Mouse (Mus musculus) hindbrain, embryonic 14.5 days (tissue): ENCODE data around the gene Cyp51. TPM values are rescaled to one million over a fixed set of nuclear protein-coding genes. Genes with fewer than 3 reads are reported as not detected.

Source experiments
- ATAC-seq: fragments of 200-750 bp; cut with Nextera tagmentation; 2 replicates; pipeline ENCODE4 v1.8.0; 2017; ENCODE audit warnings: moderate number of reproducible peaks, mild to moderate bottlenecking, moderate TSS enrichment, moderate library complexity; ENCODE audit not compliant: low FRiP score
- DNase-seq: peaks from one replicate; pipeline ENCODE4 v3.0.0-alpha.2; 2015; ENCODE audit warnings: low spot score
- H3K27ac ChIP-seq: fragments of 300-500 bp; sonication (generic); 2 replicates; pipeline ENCODE4 v1.5.1; 2014; ENCODE audit warnings: mild to moderate bottlenecking, moderate library complexity
- H3K27me3 ChIP-seq: fragments of 300-500 bp; sonication (generic); 2 replicates; pipeline ENCODE4 v1.6.1; 2014; ENCODE audit warnings: mild to moderate bottlenecking, low read length, mixed read lengths; ENCODE audit not compliant: control insufficient read depth, insufficient read depth
- H3K36me3 ChIP-seq: fragments of 300-500 bp; sonication (generic); replicated peaks from 2 replicates; pipeline ENCODE4 v1.6.1; 2014; ENCODE audit not compliant: control insufficient read depth, insufficient read depth
- H3K4me1 ChIP-seq: fragments of 300-500 bp; sonication (generic); replicated peaks from 2 replicates; pipeline ENCODE4 v1.6.1; 2014; ENCODE audit warnings: antibody characterized with exemption, low read length, mixed read lengths; ENCODE audit not compliant: control insufficient read depth, insufficient read depth
- H3K4me2 ChIP-seq: fragments of 300-500 bp; sonication (generic); replicated peaks from 2 replicates; pipeline ENCODE4 v1.6.1; 2014; ENCODE audit warnings: mild to moderate bottlenecking, moderate library complexity
- H3K4me3 ChIP-seq: fragments of 300-500 bp; sonication (generic); replicated peaks from 2 replicates; pipeline ENCODE4 v1.5.1; 2014; ENCODE audit warnings: mild to moderate bottlenecking, low read length
- H3K9ac ChIP-seq: fragments of 300-500 bp; sonication (generic); 2 replicates; pipeline ENCODE4 v1.6.1; 2014
- H3K9me3 ChIP-seq: fragments of 300-500 bp; sonication (generic); 2 replicates; pipeline ENCODE4 v1.6.1; 2016; ENCODE audit warnings: low read length; ENCODE audit not compliant: control insufficient read depth
- WGBS: fragments of 180-500 bp; shearing (Covaris S2); extraction: QIAGEN DNeasy Blood & Tissue Kit; methylation state at CpG from one replicate; pipeline ENCODE4 v1.1.7; 2014; 5-methylcytosine and 5-hydroxymethylcytosine counted together
- polyA plus RNA-seq: library from polyadenylated mRNA; unstranded; fragments of >200 nt; fragmentation: Nextera tagmentation; extraction: Ambion mirVana; gene quantifications from 2 replicates; pipeline ENCODE4 v1.2.1, GENCODE M21; 2014

Cyp51 gene
- polyA plus RNA-seq, 1 experiment from 2014 or later, result 180 TPM

GRCm38 (mm10) chr5:4039351-4039750 is 65.2 kb downstream of the Cyp51 start:
- peaks cover 96% of the 10 kb centered on the region for H3K36me3 ChIP-seq
- 87% methylated on average over 8 of the region's 8 CpGs for WGBS
- ATAC-seq, result no peak

GRCm38 (mm10) chr5:4036686-4037085 is 67.9 kb downstream of the Cyp51 start:
- WGBS, result 98% methylated on average over 9 of the region's 9 CpGs
- Histone ChIP-seq H3K36me3 (peaks cover 89% of the 10 kb centered on the region), H3K9me3 (no peaks in the 10 kb centered on the region)

More at GRCm38 (mm10) chr5:4039351-4039750, 65.2 kb downstream of the Cyp51 start:
- no peak for DNase-seq
- Histone ChIP-seq H3K4me1 (no peaks in the 10 kb centered on the region), H3K27me3 (no peaks in the 10 kb centered on the region), H3K27ac (no peak overlapping the region), H3K9me3 (no peaks in the 10 kb centered on the region), H3K4me2 (no peak overlapping the region), H3K9ac (no peak overlapping the region), H3K4me3 (no peak overlapping the region)

GRCm38 (mm10) chr5:4031846-4032245 is 72.7 kb downstream of the Cyp51 start:
- peaks cover 78% of the 10 kb centered on the region for H3K36me3 ChIP-seq
- 90% methylated on average over 4 of the region's 4 CpGs for WGBS
- no peak overlapping the region for H3K4me2 ChIP-seq
- H3K9me3 ChIP-seq, result no peaks in the 10 kb centered on the region
- ATAC-seq (no peak), DNase-seq (no peak)
- H3K9ac ChIP-seq, result no peak overlapping the region
- H3K27ac ChIP-seq, result no peak overlapping the region
- no peaks in the 10 kb centered on the region for H3K4me1 ChIP-seq
- no peak overlapping the region for H3K4me3 ChIP-seq
- H3K27me3 ChIP-seq, result no peaks in the 10 kb centered on the region

More at GRCm38 (mm10) chr5:4036686-4037085, 67.9 kb downstream of the Cyp51 start:
- Histone ChIP-seq H3K9ac (no peak overlapping the region), H3K27ac (no peak overlapping the region), H3K4me2 (no peak overlapping the region), H3K4me1 (no peaks in the 10 kb centered on the region), H3K27me3 (no peaks in the 10 kb centered on the region), H3K4me3 (no peak overlapping the region)
- ATAC-seq, result no peak
- no peak for DNase-seq

Other genes with a start within 250 kb of the Cyp51 start
- gene Mterf1a, start 210.8 kb downstream of the Cyp51 start, polyA plus RNA-seq, result 5.9 and 7.3 TPM in 2 replicates
- gene Akap9, start 176.7 kb downstream of the Cyp51 start, polyA plus RNA-seq, result 261 and 282 TPM in 2 replicates
- gene Mterf1b, start 87.6 kb upstream of the Cyp51 start, polyA plus RNA-seq, result 2.4 and 2.5 TPM in 2 replicates